Mouse (Mus musculus) C2C12 (cell line): ENCODE data around the gene Pex1. TPM values are rescaled to one million over a fixed set of nuclear protein-coding genes. Genes with fewer than 3 reads are reported as not detected.

ENCODE experiments used
- H3K27me3 ChIP-seq: one replicate; pipeline ENCODE4 v1.6.1; 2011; ENCODE audit not compliant: control insufficient read depth, insufficient read depth, insufficient read length
- H3K36me3 ChIP-seq: one replicate; pipeline ENCODE4 v1.6.1; 2011; ENCODE audit not compliant: control insufficient read depth, insufficient read depth
- H3K4me3 ChIP-seq: one replicate; pipeline ENCODE4 v1.5.1; 2011; ENCODE audit warnings: mild to moderate bottlenecking, control low read depth; ENCODE audit not compliant: poor library complexity, insufficient read depth, severe bottlenecking
- H3K79me2 ChIP-seq: one replicate; pipeline ENCODE4 v1.6.1; 2011; ENCODE audit not compliant: control insufficient read depth, insufficient read depth
- H3K79me3 ChIP-seq: one replicate; pipeline ENCODE4 v1.6.1; 2011; ENCODE audit warnings: low read depth, control low read depth
- H3ac ChIP-seq: one replicate; pipeline ENCODE3; 2011; ENCODE audit warnings: low read depth; ENCODE audit not compliant: control insufficient read depth, insufficient read length
- CEBPB ChIP-seq: IDR thresholded peaks from one replicate; pipeline ENCODE4 v1.6.1; 2011; ENCODE audit warnings: low read depth, mild to moderate bottlenecking, control low read depth, moderate library complexity
- CTCF ChIP-seq: IDR thresholded peaks from one replicate; pipeline ENCODE4 v1.5.1; 2011; ENCODE audit not compliant: control insufficient read depth, insufficient read depth, insufficient read length
- FOSL1 ChIP-seq: IDR thresholded peaks from one replicate; pipeline ENCODE4 v1.8.0; 2011; ENCODE audit warnings: mild to moderate bottlenecking, low read length; ENCODE audit not compliant: poor library complexity, insufficient read depth, severe bottlenecking
- MAX ChIP-seq: IDR thresholded peaks from one replicate; pipeline ENCODE4 v1.6.1; 2011; ENCODE audit warnings: mild to moderate bottlenecking, control low read depth
- MYOD1 ChIP-seq: IDR thresholded peaks from one replicate; pipeline ENCODE4 v1.6.1; 2011; ENCODE audit warnings: low read depth; ENCODE audit not compliant: control insufficient read depth, insufficient read length
- MYOG ChIP-seq: IDR thresholded peaks from one replicate; pipeline ENCODE4 v1.6.1; 2011; ENCODE audit not compliant: control insufficient read depth, insufficient read length; ENCODE audit errors: extremely low read depth
- USF1 ChIP-seq: IDR thresholded peaks from one replicate; pipeline ENCODE4 v1.6.1; 2011; ENCODE audit warnings: low read depth, mild to moderate bottlenecking, control low read depth, moderate library complexity
- polyA plus RNA-seq: library from polyadenylated mRNA; unstranded; fragments of >200 nt; fragmentation: generic; extraction: Trizol; gene quantifications from one replicate; pipeline ENCODE4 v1.2.1, GENCODE M21; 2012; ENCODE audit warnings: missing spikeins

Gene Pex1
- polyA plus RNA-seq, 1 experiment: 3.3 TPM

- no peak for TF ChIP-seq FOSL1
- TF ChIP-seq CEBPB: no peak
- no peak for TF ChIP-seq USF1
- TF ChIP-seq MYOG: no peak
- no peak for TF ChIP-seq MYOD1
- no peak for TF ChIP-seq MAX
- TF ChIP-seq CTCF: no peak
- H3ac ChIP-seq: no peak overlapping the region
These were observed 21.0 kb upstream of the Pex1 start for GRCm38 (mm10) chr5:3574825-3575224.

GRCm38 (mm10) chr5:3577939-3578338, 17.9 kb upstream of the Pex1 start:
- Histone ChIP-seq H3K79me2 (no peaks in the 10 kb centered on the region), H3K36me3 (peaks cover 94% of the 10 kb centered on the region), H3ac (no peak overlapping the region), H3K4me3 (no peak overlapping the region), H3K79me3 (no peaks in the 10 kb centered on the region), H3K27me3 (no peaks in the 10 kb centered on the region)
- TF ChIP-seq USF1 (no peak), FOSL1 (no peak), MYOD1 (no peak), MYOG (no peak), CTCF (no peak), CEBPB (no peak), MAX (no peak)

More at GRCm38 (mm10) chr5:3574825-3575224, 21.0 kb upstream of the Pex1 start:
- H3K79me3 ChIP-seq: no peaks in the 10 kb centered on the region
- H3K79me2 ChIP-seq: no peaks in the 10 kb centered on the region
- H3K4me3 ChIP-seq: no peak overlapping the region
- peaks cover 95% of the 10 kb centered on the region for H3K36me3 ChIP-seq
- no peaks in the 10 kb centered on the region for H3K27me3 ChIP-seq

DNA sequence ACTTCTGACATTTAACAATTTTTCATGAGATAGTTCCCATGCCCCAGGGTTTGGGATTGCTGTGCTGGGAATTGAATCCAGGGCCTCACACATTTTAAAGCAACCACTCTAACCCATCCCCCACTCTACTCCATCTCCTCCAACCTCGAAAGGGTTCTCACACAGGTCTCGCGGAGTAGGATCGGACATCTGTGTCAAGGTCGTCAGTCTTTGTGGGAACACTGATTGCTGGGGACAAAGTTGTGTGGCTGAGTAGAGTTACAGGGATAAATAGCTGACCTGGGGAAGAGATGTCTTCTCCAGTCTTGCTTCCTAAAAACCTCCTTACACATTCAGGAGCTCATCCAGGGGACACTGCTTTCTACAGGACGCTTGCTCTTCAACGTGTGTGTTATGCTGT, 16.8 kb upstream of the Pex1 start:
- H3ac ChIP-seq: no peak overlapping the region
- H3K36me3 ChIP-seq: peaks cover 94% of the 10 kb centered on the region
- TF ChIP-seq MYOD1: no peak
- H3K79me2 ChIP-seq: no peaks in the 10 kb centered on the region
- no peaks in the 10 kb centered on the region for H3K79me3 ChIP-seq
- no peaks in the 10 kb centered on the region for H3K27me3 ChIP-seq
- no peak overlapping the region for H3K4me3 ChIP-seq

DNA sequence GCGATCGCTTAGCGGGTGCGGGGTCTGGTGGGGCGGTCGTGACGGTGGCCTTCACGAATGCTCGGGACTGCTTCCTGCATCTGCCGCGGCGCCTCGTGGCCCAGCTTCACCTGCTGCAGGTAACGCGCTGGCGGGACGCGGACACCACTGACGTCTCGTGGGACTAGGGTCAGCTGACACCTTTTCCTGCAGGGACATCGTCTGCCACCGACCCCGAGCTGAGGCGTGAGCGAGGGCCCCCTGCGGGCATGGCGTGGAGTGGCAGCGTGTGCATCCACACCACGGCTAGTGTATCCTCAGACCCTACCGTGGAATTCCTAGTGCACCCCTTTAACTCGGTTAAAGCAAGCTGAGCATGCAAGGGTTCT, 517 bp downstream of the Pex1 start, which contains the start of gene Rbm48:
Rbm48 (minus strand) TSS at position 187 of the 368 bp plus-strand sequence.
- Histone ChIP-seq H3K4me3 (peak within 1 kb of the TSS; percentile 85), H3K79me2 (peaks cover 32% of the 10 kb centered on the region), H3ac (peak within 1 kb of the TSS; percentile 87), H3K79me3 (peaks cover 9% of the 10 kb centered on the region), H3K36me3 (no peaks in the 10 kb centered on the region), H3K27me3 (no peaks in the 10 kb centered on the region)
- no peak for TF ChIP-seq MAX
- TF ChIP-seq MYOG: no peak
- no peak for TF ChIP-seq FOSL1
- no peak for TF ChIP-seq MYOD1
- peak; percentile 47 for TF ChIP-seq USF1
- TF ChIP-seq CTCF: peak; percentile 97
- TF ChIP-seq CEBPB: no peak

DNA sequence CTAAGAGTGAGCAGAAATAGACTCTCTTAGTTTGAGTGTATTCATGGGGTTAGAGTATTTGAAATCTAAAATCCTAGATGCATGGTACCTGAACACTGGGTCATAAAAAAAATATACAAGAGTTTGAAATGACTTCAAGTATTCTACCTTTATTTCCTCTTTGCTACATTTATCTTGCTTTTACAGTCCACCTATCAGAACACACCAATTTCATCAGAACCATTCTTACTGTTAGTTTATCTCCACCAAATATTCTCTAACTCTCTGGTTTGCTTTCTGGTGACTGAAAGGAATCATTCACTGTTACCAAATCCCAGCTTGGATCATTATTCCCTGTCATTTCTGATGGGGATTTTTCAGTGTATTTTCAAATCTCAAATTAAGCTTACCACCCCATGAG, 1.3 kb downstream of the Pex1 start:
- H3K79me2 ChIP-seq: peaks cover 32% of the 10 kb centered on the region
- no peak for TF ChIP-seq MYOD1
- TF ChIP-seq USF1: no peak
- TF ChIP-seq MAX: no peak
- no peak for TF ChIP-seq FOSL1
- TF ChIP-seq CEBPB: no peak
- TF ChIP-seq MYOG: no peak
- TF ChIP-seq CTCF: no peak
- H3K36me3 ChIP-seq: no peaks in the 10 kb centered on the region
- peaks cover 9% of the 10 kb centered on the region for H3K79me3 ChIP-seq
- H3ac ChIP-seq: no peak overlapping the region
- H3K27me3 ChIP-seq: no peaks in the 10 kb centered on the region
- no peak overlapping the region for H3K4me3 ChIP-seq

DNA sequence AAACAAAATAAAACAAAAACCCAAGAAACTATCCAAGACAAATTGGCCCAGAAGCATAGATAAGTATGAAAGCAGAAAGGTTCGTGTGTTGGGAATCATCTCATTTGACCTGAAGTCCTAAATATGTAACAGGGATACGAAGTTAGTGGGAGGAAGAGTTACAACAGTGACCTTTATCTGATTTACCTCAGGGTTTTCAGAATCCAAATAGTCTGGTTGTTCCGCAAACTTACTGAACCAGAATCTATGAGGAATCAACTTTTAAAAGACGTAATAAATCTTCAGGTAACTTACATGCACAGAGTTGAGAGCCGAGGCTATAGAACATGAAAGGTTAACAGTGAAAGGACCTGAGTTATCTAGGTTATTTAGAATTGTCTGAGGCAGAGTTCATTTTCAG, 2.9 kb downstream of the Pex1 start:
- H3K36me3 ChIP-seq: no peaks in the 10 kb centered on the region
- H3K27me3 ChIP-seq: no peaks in the 10 kb centered on the region
- no peak overlapping the region for H3ac ChIP-seq
- TF ChIP-seq CTCF (no peak), CEBPB (no peak)
- peaks cover 9% of the 10 kb centered on the region for H3K79me3 ChIP-seq
- peaks cover 20% of the 10 kb centered on the region for H3K79me2 ChIP-seq
- H3K4me3 ChIP-seq: no peak overlapping the region
